ENCODE assay signal across 8 mouse cellular contexts in the genomic region with DNA sequence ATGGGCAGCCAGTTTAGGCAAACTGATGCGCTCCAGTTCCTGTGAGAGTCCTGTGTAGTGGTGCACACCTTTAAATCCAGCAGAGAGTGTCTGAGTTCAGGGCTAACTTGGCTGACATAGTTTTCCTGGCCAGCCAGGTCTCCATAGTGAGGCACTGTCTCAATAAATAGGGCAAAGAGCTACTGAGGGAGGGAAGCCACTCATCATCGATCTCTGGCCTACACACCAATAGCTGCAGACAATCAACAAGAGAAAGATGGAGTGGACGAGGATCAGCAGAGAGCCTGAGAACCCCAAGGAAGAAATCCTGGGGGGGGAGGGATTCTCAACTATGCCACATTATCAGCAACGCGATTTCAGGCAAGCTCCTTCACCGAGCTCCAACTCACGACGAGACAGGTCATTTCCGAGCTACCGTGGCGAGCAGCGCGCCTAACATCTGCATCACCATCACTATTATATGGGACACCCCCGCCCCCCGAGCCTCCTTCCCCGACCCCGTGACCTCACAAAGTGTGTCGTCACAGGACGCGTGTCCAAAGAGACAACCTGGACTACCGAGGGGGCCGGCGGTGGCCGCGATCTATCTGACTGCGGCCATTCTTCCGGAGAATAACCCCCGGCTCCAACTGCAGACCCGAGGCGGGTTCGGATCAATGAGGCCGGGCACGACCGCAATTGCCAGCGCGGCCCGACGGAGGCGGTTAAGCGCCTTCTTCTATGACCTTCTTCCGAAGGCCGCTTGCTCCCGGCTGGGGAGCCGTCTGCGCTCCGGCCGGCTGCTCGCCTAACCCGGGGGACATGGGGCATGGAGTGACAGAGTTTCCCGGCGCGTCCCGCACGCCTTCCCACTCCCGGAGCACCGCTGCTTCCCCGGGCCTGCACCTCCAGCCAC. TPM values are rescaled to one million over a fixed set of nuclear protein-coding genes. Genes with fewer than 3 reads are reported as not detected.
DNase-seq lines count a peak whose midpoint lies in the region; ATAC-seq lines count a peak whose summit lies in the region.

No protein-coding gene starts in this region.

- peak overlapping the region; percentile 93 for H3K27ac ChIP-seq in forebrain, embryonic 10.5 days
- H3K27ac ChIP-seq in hindbrain, embryonic 13.5 days, result peak overlapping the region; percentile 93
- H3K27ac ChIP-seq in limb, embryonic 13.5 days, result peak overlapping the region; percentile 85
- H3K27ac ChIP-seq in midbrain, embryonic 13.5 days, result peak overlapping the region; percentile 87

- DNase-seq in ovary, adult 18-20 months (ENCODE audit: low spot score), result peak; percentile 19
- no peak for DNase-seq in ovary, postnatal 36 days (ENCODE audit: low spot score)
- DNase-seq in adipocyte (ENCODE audit: low spot score), result peak; percentile 25
- peak; percentile 45 for DNase-seq in forebrain, embryonic 10.5 days (ENCODE audit: extremely low spot score, low spot score)
- DNase-seq in yolk sac, embryonic 10.5 days (ENCODE audit: low spot score), result peak; percentile 40

- peaks cover 13% of the 10 kb centered on the region for H3K36me3 ChIP-seq in forebrain, embryonic 10.5 days (replicated peaks)
- H3K36me3 ChIP-seq in hindbrain, embryonic 13.5 days, result no peaks in the 10 kb centered on the region; the same call in 1 of the 2 replicates
- peaks cover 9% of the 10 kb centered on the region for H3K36me3 ChIP-seq in limb, embryonic 13.5 days
- H3K36me3 ChIP-seq in midbrain, embryonic 13.5 days, result 0 out of 2 replicates have a peak, but pooled peaks cover 4% of the 10 kb centered on the region

- H3K9me3 ChIP-seq in forebrain, embryonic 10.5 days, result peaks cover 8% of the 10 kb centered on the region; the same call in 1 of the 2 replicates
- no peaks in the 10 kb centered on the region for H3K9me3 ChIP-seq in hindbrain, embryonic 13.5 days
- H3K9me3 ChIP-seq in limb, embryonic 13.5 days, result peaks cover 6% of the 10 kb centered on the region; the same call in 1 of the 2 replicates
- no peaks in the 10 kb centered on the region for H3K9me3 ChIP-seq in midbrain, embryonic 13.5 days

- peak overlapping the region; percentile 98 for H3K4me3 ChIP-seq in forebrain, embryonic 10.5 days
- peak overlapping the region; percentile 97 for H3K4me3 ChIP-seq in hindbrain, embryonic 13.5 days
- peak overlapping the region; percentile 93 for H3K4me3 ChIP-seq in limb, embryonic 13.5 days
- H3K4me3 ChIP-seq in midbrain, embryonic 13.5 days (replicated peaks), result peak overlapping the region; percentile 83

- WGBS in forebrain, embryonic 10.5 days, result 3% methylated on average over 57 of the region's 57 CpGs
- 3% methylated on average over 55 of the region's 57 CpGs for WGBS in hindbrain, embryonic 13.5 days
- WGBS in limb, embryonic 13.5 days, result 3% methylated on average over 57 of the region's 57 CpGs
- WGBS in midbrain, embryonic 13.5 days, result 2% methylated on average over 57 of the region's 57 CpGs

- H3K27me3 ChIP-seq in forebrain, embryonic 10.5 days (ENCODE audit: poor library complexity, severe bottlenecking), result no peaks in the 10 kb centered on the region
- no peaks in the 10 kb centered on the region for H3K27me3 ChIP-seq in hindbrain, embryonic 13.5 days
- H3K27me3 ChIP-seq in limb, embryonic 13.5 days, result no peaks in the 10 kb centered on the region
- no peaks in the 10 kb centered on the region for H3K27me3 ChIP-seq in midbrain, embryonic 13.5 days

- H3K9ac ChIP-seq in hindbrain, embryonic 13.5 days, result peak overlapping the region; percentile 98
- H3K9ac ChIP-seq in limb, embryonic 13.5 days, result peak overlapping the region; percentile 95
- H3K9ac ChIP-seq in midbrain, embryonic 13.5 days (replicated peaks), result peak overlapping the region; percentile 94

- H3K4me2 ChIP-seq in hindbrain, embryonic 13.5 days, result peak overlapping the region; percentile 95
- peak overlapping the region; percentile 92 for H3K4me2 ChIP-seq in limb, embryonic 13.5 days (replicated peaks)
- peak overlapping the region; percentile 97 for H3K4me2 ChIP-seq in midbrain, embryonic 13.5 days (replicated peaks)

- H3K4me1 ChIP-seq in forebrain, embryonic 10.5 days, result peaks cover 23% of the 10 kb centered on the region
- peaks cover 27% of the 10 kb centered on the region for H3K4me1 ChIP-seq in hindbrain, embryonic 13.5 days (replicated peaks)
- H3K4me1 ChIP-seq in limb, embryonic 13.5 days, result peaks cover 25% of the 10 kb centered on the region
- H3K4me1 ChIP-seq in midbrain, embryonic 13.5 days (replicated peaks), result peaks cover 26% of the 10 kb centered on the region

- ATAC-seq in hindbrain, embryonic 13.5 days (ENCODE audit: low FRiP score), result peak; percentile 36
- peak; percentile 21; the same call in 1 of the 2 replicates for ATAC-seq in limb, embryonic 13.5 days (ENCODE audit: low FRiP score, low read depth)
- ATAC-seq in midbrain, embryonic 13.5 days, result no peak

RNA-seq across cellular contexts. Expression of gene Minos1, which starts 0.9 kb away (rescaled TPM):
- 375 and 389 TPM in 2 replicates for polyA plus RNA-seq in forebrain, embryonic 10.5 days (2016; fragmentation: Nextera tagmentation; extraction: Ambion mirVana)
- 424 and 441 TPM in 2 replicates for polyA plus RNA-seq in hindbrain, embryonic 13.5 days (2015; fragmentation: Nextera tagmentation; extraction: Ambion mirVana)
- 441 and 454 TPM in 2 replicates for polyA plus RNA-seq in limb, embryonic 13.5 days (2015; fragmentation: Nextera tagmentation; extraction: Ambion mirVana)
- polyA plus RNA-seq in midbrain, embryonic 13.5 days (2015; fragmentation: Nextera tagmentation; extraction: Ambion mirVana), result 414 and 419 TPM in 2 replicates

RNA-seq across cellular contexts. Expression of gene Nbl1, which starts 37.3 kb away (rescaled TPM):
- 19.6 and 22.7 TPM in 2 replicates for polyA plus RNA-seq in forebrain, embryonic 10.5 days (2016; fragmentation: Nextera tagmentation; extraction: Ambion mirVana)
- 40.8 and 45.3 TPM in 2 replicates for polyA plus RNA-seq in hindbrain, embryonic 13.5 days (2015; fragmentation: Nextera tagmentation; extraction: Ambion mirVana)
- 140 and 143 TPM in 2 replicates for polyA plus RNA-seq in limb, embryonic 13.5 days (2015; fragmentation: Nextera tagmentation; extraction: Ambion mirVana)
- polyA plus RNA-seq in midbrain, embryonic 13.5 days (2015; fragmentation: Nextera tagmentation; extraction: Ambion mirVana), result 22.1 and 32.0 TPM in 2 replicates

RNA-seq across cellular contexts. Expression of gene Htr6, which starts 54.7 kb away (rescaled TPM):
- 0.07 and 0.12 TPM in 2 replicates for polyA plus RNA-seq in forebrain, embryonic 10.5 days (2016; fragmentation: Nextera tagmentation; extraction: Ambion mirVana)
- 0.18 and 0.27 TPM in 2 replicates for polyA plus RNA-seq in hindbrain, embryonic 13.5 days (2015; fragmentation: Nextera tagmentation; extraction: Ambion mirVana)
- polyA plus RNA-seq in limb, embryonic 13.5 days (2015; fragmentation: Nextera tagmentation; extraction: Ambion mirVana), result 0.27 and 0.34 TPM in 2 replicates
- polyA plus RNA-seq in midbrain, embryonic 13.5 days (2015; fragmentation: Nextera tagmentation; extraction: Ambion mirVana), result 0.11 and 0.14 TPM in 2 replicates
